Mouse (Mus musculus): ENCODE measurements at regions not wholly inside any gene's neighbourhood (a gene's known extent, or its start where the extent isn't known, plus 50 kb on each side); places are given as distances from the start of the nearest gene placed in this dataset.

DNA sequence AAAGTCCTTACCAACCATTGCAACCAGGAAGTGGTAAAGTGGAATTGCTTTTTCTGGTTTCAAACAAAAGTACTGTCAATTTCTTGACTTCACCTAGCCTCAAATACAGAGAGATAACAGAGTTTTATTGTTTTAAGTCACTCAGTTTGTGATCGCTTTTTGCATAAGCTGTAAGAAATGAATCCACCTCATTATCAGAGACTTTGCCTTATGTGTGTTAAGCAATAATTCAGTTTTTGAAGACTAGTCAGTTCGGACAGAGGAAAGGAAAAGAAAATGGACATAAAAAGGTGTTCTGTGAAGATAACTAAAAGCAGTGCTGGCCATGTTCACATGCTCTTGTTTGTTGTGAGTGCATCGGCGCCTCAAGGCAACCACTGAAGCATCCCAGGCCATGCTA lies 706.2 kb upstream of the Cited2 start:
- no peaks in the 10 kb centered on the region for H3K27me3 ChIP-seq (ENCODE audit: insufficient read depth, low read length)
- H3K4me1 ChIP-seq (ENCODE audit: insufficient read depth): no peaks in the 10 kb centered on the region
- WGBS (ENCODE audit: insufficient replicate concordance): 67% methylated on average over 4 of the region's 4 CpGs
- DNase-seq (no peak), ATAC-seq (no peak)
- no peak overlapping the region for H3K4me3 ChIP-seq (ENCODE audit: low read depth, low read length)
- no peak overlapping the region for H3K9ac ChIP-seq (replicated peaks)
- TF ChIP-seq CTCF (IDR thresholded peaks at IDR 0.05; ENCODE audit: low read depth) (no peak), EP300 (IDR thresholded peaks at IDR 0.05; ENCODE audit: low read depth) (no peak)
- H3K4me2 ChIP-seq (ENCODE audit: low read depth, low read length): no peak overlapping the region
- H3K9me3 ChIP-seq (ENCODE audit: low read length): no peaks in the 10 kb centered on the region
- no peaks in the 10 kb centered on the region for H3K36me3 ChIP-seq (replicated peaks; ENCODE audit: insufficient read depth, low read length)
- H3K27ac ChIP-seq (ENCODE audit: low read depth): no peak overlapping the region

- H3K4me2 ChIP-seq (ENCODE audit: low read depth, low read length): no peak overlapping the region
- DNase-seq (no peak), ATAC-seq (no peak)
- no peaks in the 10 kb centered on the region for H3K4me1 ChIP-seq (ENCODE audit: insufficient read depth)
- H3K9ac ChIP-seq (replicated peaks): no peak overlapping the region
- 76% methylated on average over 5 of the region's 5 CpGs for WGBS (ENCODE audit: insufficient replicate concordance)
- H3K27ac ChIP-seq (ENCODE audit: low read depth): no peak overlapping the region
- no peak overlapping the region for H3K4me3 ChIP-seq (ENCODE audit: low read depth, low read length)
- TF ChIP-seq CTCF (IDR thresholded peaks at IDR 0.05; ENCODE audit: low read depth): no peak
- TF ChIP-seq EP300 (IDR thresholded peaks at IDR 0.05; ENCODE audit: low read depth): no peak
- no peaks in the 10 kb centered on the region for H3K27me3 ChIP-seq (ENCODE audit: insufficient read depth, low read length)
- no peaks in the 10 kb centered on the region for H3K36me3 ChIP-seq (replicated peaks; ENCODE audit: insufficient read depth, low read length)
- H3K9me3 ChIP-seq (ENCODE audit: low read length): no peaks in the 10 kb centered on the region
These were observed 700.5 kb upstream of the Cited2 start for GRCm38 (mm10) chr10:17022216-17023158.

GRCm38 (mm10) chr10:17023571-17024293 lies 699.3 kb upstream of the Cited2 start:
- ATAC-seq: no peak
- WGBS (ENCODE audit: insufficient replicate concordance): 85% methylated on average over 13 of the region's 13 CpGs
- DNase-seq: no peak

GRCm38 (mm10) chr10:17024294-17024665 lies 698.7 kb upstream of the Cited2 start:
- H3K9ac ChIP-seq (replicated peaks): no peak overlapping the region
- TF ChIP-seq CTCF (IDR thresholded peaks at IDR 0.05; ENCODE audit: low read depth): no peak
- no peak for TF ChIP-seq EP300 (IDR thresholded peaks at IDR 0.05; ENCODE audit: low read depth)
- DNase-seq: no peak
- no peak for ATAC-seq
- H3K36me3 ChIP-seq (replicated peaks; ENCODE audit: insufficient read depth, low read length): no peaks in the 10 kb centered on the region
- H3K27me3 ChIP-seq (ENCODE audit: insufficient read depth, low read length): no peaks in the 10 kb centered on the region
- no peaks in the 10 kb centered on the region for H3K9me3 ChIP-seq (ENCODE audit: low read length)
- no peak overlapping the region for H3K4me2 ChIP-seq (ENCODE audit: low read depth, low read length)
- 59% methylated on average over 1 of the region's 1 CpGs for WGBS (ENCODE audit: insufficient replicate concordance)
- no peaks in the 10 kb centered on the region for H3K4me1 ChIP-seq (ENCODE audit: insufficient read depth)
- no peak overlapping the region for H3K27ac ChIP-seq (ENCODE audit: low read depth)
- H3K4me3 ChIP-seq (ENCODE audit: low read depth, low read length): no peak overlapping the region

More at GRCm38 (mm10) chr10:17023571-17024293, 699.3 kb upstream of the Cited2 start:
- Histone ChIP-seq H3K27me3 (ENCODE audit: insufficient read depth, low read length) (no peaks in the 10 kb centered on the region), H3K4me1 (ENCODE audit: insufficient read depth) (no peaks in the 10 kb centered on the region), H3K27ac (ENCODE audit: low read depth) (no peak overlapping the region), H3K4me2 (ENCODE audit: low read depth, low read length) (no peak overlapping the region), H3K36me3 (replicated peaks; ENCODE audit: insufficient read depth, low read length) (no peaks in the 10 kb centered on the region), H3K4me3 (ENCODE audit: low read depth, low read length) (no peak overlapping the region), H3K9me3 (ENCODE audit: low read length) (no peaks in the 10 kb centered on the region), H3K9ac (replicated peaks) (no peak overlapping the region)
- TF ChIP-seq CTCF (IDR thresholded peaks at IDR 0.05; ENCODE audit: low read depth) (no peak), EP300 (IDR thresholded peaks at IDR 0.05; ENCODE audit: low read depth) (no peak)

- Histone ChIP-seq H3K4me3 (ENCODE audit: low read depth, low read length) (no peak overlapping the region), H3K4me1 (ENCODE audit: insufficient read depth) (no peaks in the 10 kb centered on the region), H3K27me3 (ENCODE audit: insufficient read depth, low read length) (no peaks in the 10 kb centered on the region), H3K4me2 (ENCODE audit: low read depth, low read length) (no peak overlapping the region), H3K9me3 (ENCODE audit: low read length) (no peaks in the 10 kb centered on the region), H3K27ac (ENCODE audit: low read depth) (no peak overlapping the region), H3K9ac (replicated peaks) (no peak overlapping the region), H3K36me3 (replicated peaks; ENCODE audit: insufficient read depth, low read length) (no peaks in the 10 kb centered on the region)
- TF ChIP-seq EP300 (IDR thresholded peaks at IDR 0.05; ENCODE audit: low read depth) (no peak), CTCF (IDR thresholded peaks at IDR 0.05; ENCODE audit: low read depth) (no peak)
- no peak for ATAC-seq
- 77% methylated on average over 2 of the region's 2 CpGs for WGBS (ENCODE audit: insufficient replicate concordance)
- no peak for DNase-seq
These were observed 687.9 kb upstream of the Cited2 start for GRCm38 (mm10) chr10:17034892-17035775.

All from liver, postnatal 0 days (tissue).